Mouse (Mus musculus): ENCODE data around the gene Lrp1.

GRCm38 (mm10) chr10:127543916-127544315, 77.0 kb downstream of the Lrp1 start:
- TF ChIP-seq CTCF (IDR thresholded peaks at IDR 0.05; ENCODE audit: insufficient read depth, low read depth, low read length), result no peak
- TF ChIP-seq POLR2A (IDR thresholded peaks at IDR 0.05; ENCODE audit: insufficient read depth, low read depth, low read length), result no peak
